In genomic region chr9:98320785-98321184, GRCm38 (mm10) we compare ENCODE assay signal across 11 mouse cellular contexts. TPM values are rescaled to one million over a fixed set of nuclear protein-coding genes. Genes with fewer than 3 reads are reported as not detected.
A peak's percentile ranks its signal among the peaks of the same experiment; 100 is the strongest.
DNase-seq lines count a peak whose midpoint lies in the region.
"Had no signal": no experiment of that assay in that cellular context is flagged by ENCODE, and none has a peak within 500 bp of the region (broad histone marks: within the 10 kb centered on the region; RNA-seq: fewer than 3 reads in every experiment).

No protein-coding gene starts in this region.

- DNase-seq in cerebellum, postnatal 14 days, result peak; percentile 71 to 79
- no peak for DNase-seq in cerebellum, postnatal 4 days (ENCODE audit: low spot score in 2 of 2)
- peak; percentile 19 to 20 for DNase-seq in left cerebral cortex, postnatal 14 days (ENCODE audit: low spot score in 2 of 2)
- no peak for DNase-seq in left cerebral cortex, postnatal 25 days (ENCODE audit: low spot score in 2 of 2)
- DNase-seq: adrenal gland, adult 2 months; adrenal gland, postnatal 10 days; adrenal gland, postnatal 25 days; cerebellum, adult 11-12 months; cerebellum, adult 2 months; cerebellum, adult 9-10 months; embryo, embryonic 11 days had no signal

- intact Hi-C loops in left cerebral cortex, postnatal 14 days (cut with DNase I), result no loop called here
- intact Hi-C loops in left cerebral cortex, postnatal 25 days (cut with DNase I), result no loop called here

RNA-seq across cellular contexts. Expression of gene Nmnat3, which starts 33.5 kb away (rescaled TPM):
- total RNA-seq in left cerebral cortex, postnatal 14 days (2021), result 1 to 10 TPM in 1 of 2 experiments, under 1 TPM in 1; 0.48 to 1.0 TPM
- 1 to 10 TPM; 1.4 to 2.8 TPM for total RNA-seq in left cerebral cortex, postnatal 25 days (2021)

Comparison
In these comparisons a context has a peak if more than half of its experiments do, and no peak if none do; other contexts are left out.
1. DNase-seq: peak in cerebellum, postnatal 14 days (2 of 2) and left cerebral cortex, postnatal 14 days (2 of 2); none in cerebellum, postnatal 4 days (0 of 2) and left cerebral cortex, postnatal 25 days (0 of 2).